Mouse (Mus musculus) hindbrain, postnatal 0 days (tissue): ENCODE results near the gene Tssk6. TPM values are rescaled to one million over a fixed set of nuclear protein-coding genes. Genes with fewer than 3 reads are reported as not detected.
A peak's percentile ranks its signal among the peaks of the same experiment; 100 is the strongest.

Source experiments
- ATAC-seq: fragments of 200-750 bp; cut with Nextera tagmentation; 2 replicates; pipeline ENCODE4 v1.8.0; 2017; ENCODE audit warnings: mild to moderate bottlenecking, moderate TSS enrichment, moderate library complexity
- DNase-seq: peaks from one replicate; pipeline ENCODE4 v3.0.0-alpha.2; 2015; ENCODE audit warnings: low spot score
- H3K27ac ChIP-seq: fragments of 300-500 bp; sonication (generic); 2 replicates; pipeline ENCODE4 v1.5.1; 2014; ENCODE audit warnings: mild to moderate bottlenecking
- H3K27me3 ChIP-seq: fragments of 300-500 bp; sonication (generic); 2 replicates; pipeline ENCODE4 v1.6.1; 2014; ENCODE audit warnings: low read length, mixed read lengths; ENCODE audit not compliant: insufficient read depth
- H3K36me3 ChIP-seq: fragments of 300-500 bp; sonication (generic); 2 replicates; pipeline ENCODE4 v1.6.1; 2014; ENCODE audit warnings: low read length, mixed read lengths; ENCODE audit not compliant: insufficient read depth
- H3K4me1 ChIP-seq: fragments of 300-500 bp; sonication (generic); 2 replicates; pipeline ENCODE4 v1.6.1; 2014; ENCODE audit warnings: antibody characterized with exemption, low read length, mixed read lengths; ENCODE audit not compliant: insufficient read depth
- H3K4me2 ChIP-seq: fragments of 300-500 bp; sonication (generic); 2 replicates; pipeline ENCODE4 v1.6.1; 2014; ENCODE audit warnings: low read depth, mild to moderate bottlenecking, low read length, moderate library complexity, mixed read lengths
- H3K4me3 ChIP-seq: fragments of 300-500 bp; sonication (generic); 2 replicates; pipeline ENCODE4 v1.5.1; 2014; ENCODE audit warnings: low read length
- H3K9ac ChIP-seq: fragments of 300-500 bp; sonication (generic); replicated peaks from 2 replicates; pipeline ENCODE4 v1.6.1; 2014; ENCODE audit warnings: mild to moderate bottlenecking, low read length, moderate library complexity, mixed read lengths
- H3K9me3 ChIP-seq: fragments of 300-500 bp; sonication (generic); 2 replicates; pipeline ENCODE4 v1.6.1; 2016; ENCODE audit warnings: low read length, mixed read lengths
- CTCF ChIP-seq: IDR thresholded peaks from 2 replicates; pipeline ENCODE4 v1.5.1; 2016; ENCODE audit warnings: antibody characterized with exemption, control low read depth, low read depth
- WGBS: fragments of 180-500 bp; shearing (Covaris S2); extraction: QIAGEN DNeasy Blood & Tissue Kit; methylation state at CpG from one replicate; pipeline ENCODE4 v1.1.7; 2014; 5-methylcytosine and 5-hydroxymethylcytosine counted together
- polyA plus RNA-seq: library from polyadenylated mRNA; unstranded; fragments of >200 nt; fragmentation: Nextera tagmentation; extraction: Ambion mirVana; gene quantifications from 2 replicates; pipeline ENCODE4 v1.2.1, GENCODE M21; 2015
- total RNA-seq: library from RNA; depleted of rRNA; stranded (reverse); fragments of >200 nt; gene quantifications from 2 replicates; pipeline ENCODE4 v1.2.3, GENCODE M21; 2014

Tssk6 gene
- total and polyA plus RNA-seq, 2 experiments from 2014 or later, result 1.8 to 4.3 TPM

GRCm38 (mm10) chr8:69867696-69868326 lies 34.2 kb upstream of the Tssk6 start:
- no peak overlapping the region for H3K4me2 ChIP-seq
- no peaks in the 10 kb centered on the region for H3K36me3 ChIP-seq
- no peak overlapping the region for H3K27ac ChIP-seq
- no peaks in the 10 kb centered on the region for H3K9me3 ChIP-seq
- ATAC-seq (no peak), DNase-seq (no peak)
- WGBS, result 89% methylated on average over 5 of the region's 5 CpGs
- no peak for TF ChIP-seq CTCF
- no peaks in the 10 kb centered on the region for H3K4me1 ChIP-seq
- H3K9ac ChIP-seq, result no peak overlapping the region
- H3K27me3 ChIP-seq, result no peaks in the 10 kb centered on the region
- no peak overlapping the region for H3K4me3 ChIP-seq

DNA sequence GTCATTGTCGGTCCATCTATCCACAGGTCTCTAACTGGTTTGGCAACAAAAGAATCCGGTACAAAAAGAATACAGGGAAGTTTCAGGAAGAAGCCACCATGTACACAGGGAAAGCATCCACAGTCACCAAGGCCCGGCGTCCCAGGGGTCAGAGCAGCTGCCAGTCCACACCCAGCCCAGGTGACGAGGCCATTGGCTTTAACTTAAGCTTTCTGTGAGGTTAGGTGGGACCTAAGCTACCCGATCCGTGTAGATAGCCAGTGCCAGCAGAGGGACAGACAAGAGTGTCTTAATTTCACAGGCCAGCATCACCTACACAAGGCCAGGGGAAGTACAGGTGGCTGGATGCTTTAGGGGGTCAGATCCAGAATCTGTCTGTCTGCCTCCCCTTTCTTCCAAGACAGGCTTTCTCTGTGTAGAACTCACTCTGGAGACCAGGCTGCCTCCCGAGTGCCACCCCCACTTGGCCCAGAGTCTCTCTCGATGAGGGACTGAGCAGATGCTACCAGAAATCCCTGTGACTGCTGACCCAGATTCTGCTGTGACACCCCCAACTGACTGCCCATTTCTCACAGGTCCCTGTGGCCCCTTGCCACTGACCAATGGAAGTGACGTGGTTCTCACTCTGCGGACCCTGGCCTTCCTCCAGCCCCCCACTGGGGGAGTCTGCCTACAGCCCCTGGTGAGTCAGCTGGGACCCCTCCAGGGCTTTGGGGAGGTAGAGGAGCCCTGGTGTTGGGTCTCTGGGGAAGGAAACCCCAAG lies 31.8 kb upstream of the Tssk6 start:
- TF ChIP-seq CTCF, result no peak
- Histone ChIP-seq H3K4me2 (no peak overlapping the region), H3K27me3 (no peaks in the 10 kb centered on the region), H3K27ac (no peak overlapping the region), H3K9ac (no peak overlapping the region), H3K9me3 (no peaks in the 10 kb centered on the region), H3K4me3 (no peak overlapping the region), H3K4me1 (no peaks in the 10 kb centered on the region), H3K36me3 (no peaks in the 10 kb centered on the region)
- DNase-seq, result no peak
- no peak for ATAC-seq
- WGBS, result 84% methylated on average over 11 of the region's 11 CpGs

DNA sequence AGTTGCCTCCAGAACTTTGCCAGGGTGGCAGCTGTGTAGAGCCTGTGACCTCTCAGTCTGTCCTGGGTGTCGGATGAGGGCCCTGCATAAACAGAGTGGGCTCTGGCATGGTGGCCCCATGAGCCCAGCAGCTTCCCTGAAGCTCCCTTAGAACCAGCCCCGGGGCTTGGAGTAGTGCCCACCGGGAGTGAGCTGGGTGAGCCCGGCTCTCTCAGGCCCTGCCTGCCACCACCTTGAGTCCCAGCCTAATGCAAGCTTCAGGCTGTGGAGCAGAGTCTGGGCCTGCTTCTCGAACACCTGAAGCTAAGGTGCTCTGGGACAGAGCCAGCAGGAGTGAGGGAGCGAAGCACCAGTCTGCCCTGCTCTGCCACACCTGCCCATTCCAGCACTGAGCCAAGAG lies 31.1 kb upstream of the Tssk6 start:
- Histone ChIP-seq H3K36me3 (no peaks in the 10 kb centered on the region), H3K4me3 (no peak overlapping the region), H3K9ac (no peak overlapping the region), H3K9me3 (no peaks in the 10 kb centered on the region), H3K27ac (no peak overlapping the region), H3K4me2 (no peak overlapping the region), H3K27me3 (no peaks in the 10 kb centered on the region), H3K4me1 (no peaks in the 10 kb centered on the region)
- no peak for TF ChIP-seq CTCF
- WGBS, result 89% methylated on average over 6 of the region's 6 CpGs
- DNase-seq (no peak), ATAC-seq (no peak)

DNA sequence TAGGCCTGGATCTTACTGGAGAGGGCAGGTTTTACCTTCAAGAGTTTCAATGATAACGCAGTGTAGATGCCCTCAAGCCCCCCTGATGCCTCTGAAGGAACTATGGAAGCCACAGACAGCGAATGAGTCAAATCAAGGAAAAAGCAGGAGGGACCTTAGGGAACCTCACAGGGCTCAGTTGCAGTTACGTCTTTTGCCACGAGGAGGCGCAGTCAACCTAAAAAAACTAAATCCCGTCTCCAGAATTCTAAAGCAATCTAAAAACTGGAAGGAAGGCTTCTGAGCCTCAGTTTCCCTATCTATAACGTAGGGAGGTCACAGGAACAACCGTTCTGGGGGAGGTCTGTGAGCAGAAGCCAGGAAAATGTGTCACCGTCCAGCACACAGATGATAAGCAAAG lies 27.8 kb upstream of the Tssk6 start:
- ATAC-seq (no peak), DNase-seq (peak; percentile 80)
- no peaks in the 10 kb centered on the region for H3K36me3 ChIP-seq
- H3K9ac ChIP-seq, result no peak overlapping the region
- no peaks in the 10 kb centered on the region for H3K4me1 ChIP-seq
- no peak overlapping the region for H3K27ac ChIP-seq
- peak; percentile 83 for TF ChIP-seq CTCF
- no peak overlapping the region for H3K4me3 ChIP-seq
- H3K27me3 ChIP-seq, result no peaks in the 10 kb centered on the region
- H3K4me2 ChIP-seq, result no peak overlapping the region
- 13% methylated on average over 9 of the region's 9 CpGs for WGBS
- no peaks in the 10 kb centered on the region for H3K9me3 ChIP-seq

- no peak for TF ChIP-seq CTCF
- Histone ChIP-seq H3K9me3 (no peaks in the 10 kb centered on the region), H3K4me3 (no peak overlapping the region), H3K4me1 (no peaks in the 10 kb centered on the region), H3K4me2 (no peak overlapping the region), H3K27ac (no peak overlapping the region), H3K27me3 (no peaks in the 10 kb centered on the region), H3K9ac (no peak overlapping the region), H3K36me3 (no peaks in the 10 kb centered on the region)
- ATAC-seq, result no peak
- DNase-seq, result no peak
- 80% methylated on average over 13 of the region's 13 CpGs for whole genome bisulfite sequencing
Measured at GRCm38 (mm10) chr8:69874654-69875053, 27.3 kb upstream of the Tssk6 start.

DNA sequence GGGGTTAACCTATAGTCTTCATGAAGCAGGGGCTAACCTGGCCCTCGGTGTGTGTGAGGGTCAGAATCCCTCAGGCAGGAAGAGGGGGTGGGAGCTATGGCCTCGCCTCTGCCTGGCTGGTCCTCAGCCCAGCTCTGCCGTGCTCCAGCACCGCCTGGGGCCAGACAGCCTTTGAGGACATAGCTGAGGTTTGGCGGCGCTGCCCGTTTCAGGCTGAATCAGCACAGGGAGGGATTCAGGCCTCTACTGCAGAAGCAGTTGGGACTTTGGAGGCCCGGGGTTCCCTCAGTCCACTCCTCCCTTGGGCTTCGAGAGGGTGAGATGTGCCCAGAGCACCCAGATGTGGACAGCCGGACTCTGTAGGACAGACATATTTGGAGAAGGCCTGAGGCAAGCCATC lies 25.9 kb upstream of the Tssk6 start:
- Histone ChIP-seq H3K4me3 (no peak overlapping the region), H3K9ac (no peak overlapping the region), H3K36me3 (no peaks in the 10 kb centered on the region), H3K4me2 (no peak overlapping the region), H3K27me3 (peaks cover 10% of the 10 kb centered on the region; the same call in 1 of the 2 replicates), H3K4me1 (no peaks in the 10 kb centered on the region), H3K27ac (no peak overlapping the region), H3K9me3 (no peaks in the 10 kb centered on the region)
- ATAC-seq (no peak), DNase-seq (no peak)
- 45% methylated on average over 10 of the region's 10 CpGs for WGBS
- no peak for TF ChIP-seq CTCF

DNA sequence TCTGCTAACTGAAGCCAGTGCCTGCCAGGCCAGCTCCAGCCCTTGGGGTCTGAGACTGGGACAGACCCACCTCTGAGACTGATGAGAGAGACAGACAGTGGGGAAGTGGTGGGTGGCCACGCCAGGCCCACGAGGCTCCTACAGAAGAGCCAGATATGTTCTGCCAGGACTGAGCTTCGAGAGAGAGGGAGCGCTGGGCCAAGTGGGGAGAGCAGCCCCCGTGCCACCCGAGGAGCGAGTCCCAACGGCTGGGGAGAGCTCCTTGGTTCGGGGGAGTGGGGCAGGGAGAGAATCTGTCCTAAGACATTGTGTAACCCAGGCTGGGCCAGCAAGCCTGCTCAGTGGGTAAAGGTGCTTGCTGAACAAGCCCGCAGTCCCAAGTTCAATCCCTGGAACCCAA lies 25.0 kb upstream of the Tssk6 start:
- ATAC-seq, result no peak
- H3K27ac ChIP-seq, result no peak overlapping the region
- no peaks in the 10 kb centered on the region for H3K36me3 ChIP-seq
- no peak for TF ChIP-seq CTCF
- H3K9me3 ChIP-seq, result no peaks in the 10 kb centered on the region
- no peak overlapping the region for H3K4me3 ChIP-seq
- H3K4me2 ChIP-seq, result no peak overlapping the region
- no peak overlapping the region for H3K9ac ChIP-seq
- H3K4me1 ChIP-seq, result no peaks in the 10 kb centered on the region
- H3K27me3 ChIP-seq, result peaks cover 19% of the 10 kb centered on the region
- whole genome bisulfite sequencing, result 79% methylated on average over 10 of the region's 10 CpGs
- no peak for DNase-seq
